Mouse (Mus musculus) hindbrain, embryonic 10.5 days (tissue): ENCODE results near the gene Elovl3. TPM values are rescaled to one million over a fixed set of nuclear protein-coding genes. Genes with fewer than 3 reads are reported as not detected.
"Not testable (repeated sequence)": the region's sequence is repeated elsewhere in the genome, so short reads cannot be mapped to it uniquely, and the experiment has no call there.

Experiments
- DNase-seq: peaks from one replicate; pipeline ENCODE4 v3.0.0-alpha.2; 2017; ENCODE audit warnings: low spot score
- H3K27ac ChIP-seq: fragments of 300-500 bp; sonication (generic); 2 replicates; pipeline ENCODE4 v1.5.1; 2016; ENCODE audit warnings: mild to moderate bottlenecking, moderate library complexity
- H3K27me3 ChIP-seq: fragments of 300-500 bp; sonication (generic); 2 replicates; pipeline ENCODE4 v1.6.1; 2016; ENCODE audit warnings: mild to moderate bottlenecking; ENCODE audit not compliant: poor library complexity, insufficient read depth, severe bottlenecking
- H3K36me3 ChIP-seq: fragments of 300-500 bp; sonication (generic); 2 replicates; pipeline ENCODE4 v1.6.1; 2016; ENCODE audit warnings: mild to moderate bottlenecking, moderate library complexity
- H3K4me1 ChIP-seq: fragments of 300-500 bp; sonication (generic); replicated peaks from 2 replicates; pipeline ENCODE4 v1.6.1; 2016; ENCODE audit warnings: mild to moderate bottlenecking
- H3K4me3 ChIP-seq: fragments of 300-500 bp; sonication (generic); 2 replicates; pipeline ENCODE4 v1.5.1; 2016; ENCODE audit warnings: mild to moderate bottlenecking, moderate library complexity
- H3K9me3 ChIP-seq: fragments of 300-500 bp; sonication (generic); 2 replicates; pipeline ENCODE4 v1.6.1; 2016; ENCODE audit warnings: mild to moderate bottlenecking, moderate library complexity
- WGBS: fragments of 180-500 bp; shearing (Covaris S2); methylation state at CpG from one replicate; pipeline ENCODE4 v1.1.7; 2016; 5-methylcytosine and 5-hydroxymethylcytosine counted together
- polyA plus RNA-seq: library from polyadenylated mRNA; unstranded; fragments of >200 nt; fragmentation: Nextera tagmentation; extraction: Ambion mirVana; gene quantifications from 2 replicates; pipeline ENCODE4 v1.2.1, GENCODE M21; 2016

The Elovl3 gene
- polyA plus RNA-seq, 1 experiment from 2014 or later: not detected

DNA sequence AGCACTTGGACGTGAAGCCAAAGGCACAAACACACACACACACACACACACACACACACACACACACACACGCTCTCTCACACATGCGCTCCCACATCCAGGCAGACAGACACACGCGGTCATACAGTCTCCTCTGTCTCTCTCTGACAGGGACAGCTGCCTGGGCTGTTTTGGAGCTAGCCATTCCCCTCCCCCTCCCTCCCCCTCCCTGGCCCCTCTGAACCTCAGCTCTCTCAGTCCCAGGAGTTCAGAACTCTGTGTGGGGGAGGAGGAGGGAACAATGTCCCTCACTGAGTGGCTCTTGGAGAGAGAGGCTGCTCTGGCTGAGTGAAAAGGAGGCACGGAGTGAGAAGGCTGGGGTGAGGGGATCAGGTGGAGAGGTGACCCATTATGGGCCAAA lies 9.4 kb downstream of the Elovl3 start:
- no peaks in the 10 kb centered on the region for H3K9me3 ChIP-seq
- 15% methylated on average over 6 of the region's 6 CpGs for WGBS
- no peaks in the 10 kb centered on the region for H3K36me3 ChIP-seq
- peaks cover 33% of the 10 kb centered on the region for H3K4me1 ChIP-seq
- peak overlapping the region; percentile 43; the same call in 1 of the 2 replicates for H3K27ac ChIP-seq
- H3K4me3 ChIP-seq: peak overlapping the region; percentile 23; the same call in 1 of the 2 replicates
- DNase-seq: peak; percentile 60
- H3K27me3 ChIP-seq: peaks cover 100% of the 10 kb centered on the region

DNA sequence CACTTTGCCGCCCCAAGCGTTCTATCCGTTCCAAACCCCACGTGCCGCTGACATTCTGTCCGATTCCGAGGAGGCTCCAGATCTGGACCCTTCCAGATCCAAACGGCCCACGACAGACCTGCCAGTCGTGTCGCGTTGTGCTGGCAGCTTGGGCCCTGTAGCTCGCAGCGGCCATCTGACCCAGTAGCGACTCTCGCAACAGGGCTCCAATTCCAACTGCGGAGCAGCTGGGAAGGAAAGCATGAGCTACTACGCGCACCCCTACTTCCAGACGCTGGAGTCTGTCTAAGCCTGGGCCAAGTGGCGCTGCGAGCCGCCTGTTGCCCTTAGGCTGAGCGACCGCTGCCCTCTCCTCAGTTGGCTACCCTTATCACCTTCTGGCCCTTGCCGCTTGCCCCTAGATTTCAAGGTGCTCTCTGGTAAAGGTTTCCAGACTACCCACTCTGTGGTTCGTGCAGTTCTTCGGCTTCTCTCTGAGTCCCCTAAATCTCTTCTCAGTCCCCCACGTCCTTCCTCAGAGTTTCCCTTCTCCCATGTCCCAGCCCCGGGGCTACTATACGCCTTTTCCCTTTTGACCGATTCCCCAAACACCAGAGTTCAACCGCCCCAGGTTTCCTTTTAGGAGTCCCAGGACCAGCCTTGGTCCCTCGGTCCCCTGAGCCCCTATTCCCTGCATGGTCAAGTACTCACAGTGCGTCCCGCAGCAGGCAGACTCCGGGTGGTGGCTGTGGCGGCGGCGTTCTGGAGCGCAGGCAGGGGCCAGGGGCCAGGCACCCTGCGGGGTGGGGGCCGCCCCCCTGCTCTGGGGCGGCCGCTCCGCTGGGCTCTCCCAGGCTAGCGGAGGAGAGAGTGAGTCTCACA lies 16.0 kb downstream of the Elovl3 start, which contains the start of gene Pitx3:
Gene Pitx3 (minus strand): TSS at position 816 of the 861 bp plus-strand sequence.
- Histone ChIP-seq H3K27ac (no peak within 1 kb of the TSS), H3K36me3 (no peaks in the 10 kb centered on the region), H3K27me3 (peaks cover 84% of the 10 kb centered on the region), H3K9me3 (no peaks in the 10 kb centered on the region), H3K4me3 (peak within 1 kb of the TSS; percentile 58), H3K4me1 (peaks cover 31% of the 10 kb centered on the region)
- DNase-seq: peak; percentile 49
- under 1% methylated on average over 47 of the region's 47 CpGs for WGBS

DNA sequence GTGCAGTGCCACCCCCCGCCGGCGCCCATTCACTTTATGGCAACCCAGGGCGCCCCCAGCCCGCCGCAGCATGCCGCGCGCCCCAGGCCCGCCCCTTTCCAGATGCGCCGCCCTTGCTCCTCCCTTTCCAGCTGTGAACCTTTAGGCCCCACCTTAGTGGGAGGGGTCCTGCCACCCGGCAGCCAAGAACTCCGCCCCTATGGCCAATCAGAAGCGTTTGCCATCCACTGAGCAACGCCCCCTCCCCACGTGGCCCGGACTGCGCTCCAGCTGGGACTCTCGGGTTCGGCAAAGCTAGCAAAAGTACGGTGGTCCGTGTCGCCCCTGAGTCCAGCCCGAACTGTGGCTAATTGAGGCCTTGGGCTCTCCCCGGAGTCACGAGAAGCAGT lies 16.7 kb downstream of the Elovl3 start:
- H3K27ac ChIP-seq: no peak overlapping the region
- WGBS: 1% methylated on average over 27 of the region's 27 CpGs
- H3K9me3 ChIP-seq: no peaks in the 10 kb centered on the region
- H3K27me3 ChIP-seq: peaks cover 78% of the 10 kb centered on the region
- H3K4me1 ChIP-seq: peaks cover 37% of the 10 kb centered on the region
- DNase-seq: peak; percentile 88
- H3K4me3 ChIP-seq: peak overlapping the region; percentile 58
- no peaks in the 10 kb centered on the region for H3K36me3 ChIP-seq

DNA sequence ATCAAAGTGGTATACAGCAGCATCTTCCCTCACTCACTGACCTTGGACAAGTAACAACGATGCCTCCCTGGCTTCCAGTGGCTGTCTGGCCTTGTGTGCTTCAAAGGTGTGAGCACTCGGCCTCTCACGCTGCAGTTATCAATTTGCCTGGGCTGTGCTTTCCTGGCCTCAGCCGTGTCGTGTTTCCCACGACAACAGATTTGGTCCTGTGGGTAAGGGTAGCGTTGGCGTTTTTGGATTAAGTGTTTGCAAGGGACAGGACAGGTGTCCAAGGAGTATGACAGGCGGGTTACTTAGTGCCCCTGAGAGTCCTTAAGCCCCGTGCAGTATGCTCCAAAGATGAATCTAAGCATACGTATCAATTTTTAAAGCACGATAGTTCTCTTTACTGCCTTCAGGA lies 17.4 kb downstream of the Elovl3 start:
- 28% methylated on average over 12 of the region's 12 CpGs for WGBS

DNA sequence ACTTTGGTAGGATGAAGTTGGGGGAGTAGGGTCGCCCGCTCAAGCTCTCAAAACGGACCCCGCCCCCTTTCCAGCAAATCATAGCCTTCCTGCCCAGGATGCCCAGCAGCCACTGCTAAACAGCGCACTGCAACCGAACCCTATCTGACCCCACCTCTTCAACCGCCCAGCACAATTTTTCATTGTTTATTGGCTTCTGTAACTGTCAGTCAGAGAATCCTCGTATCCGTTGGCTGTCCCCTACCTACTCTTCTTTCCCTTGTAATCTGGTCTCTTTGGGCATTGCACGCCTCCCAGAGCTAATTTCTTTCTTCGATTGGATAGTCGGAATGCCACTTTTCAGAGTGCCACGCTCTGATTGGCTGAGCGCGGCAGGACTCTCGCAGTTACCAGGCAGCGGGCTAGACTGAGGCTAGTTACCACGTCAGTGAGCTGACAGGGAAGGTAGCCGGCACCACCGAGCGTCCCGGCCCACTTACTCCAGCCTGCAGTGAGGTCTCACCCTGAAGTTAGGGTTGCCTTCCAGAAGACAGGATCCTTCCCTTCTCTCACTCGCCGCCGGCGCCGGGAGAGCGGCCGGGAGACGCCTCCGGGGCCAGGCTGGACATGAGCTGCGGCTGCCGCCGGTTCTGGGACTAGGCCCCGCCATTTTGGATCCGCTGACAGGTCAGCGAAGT lies 20.6 kb downstream of the Elovl3 start, which contains the start of gene Gbf1:
Gene Gbf1 (plus strand): TSS at position 383 of the 677 bp plus-strand sequence.
- H3K36me3 ChIP-seq: no peaks in the 10 kb centered on the region
- peak; percentile 94 for DNase-seq
- peaks cover 39% of the 10 kb centered on the region for H3K27me3 ChIP-seq
- H3K27ac ChIP-seq: peak within 1 kb of the TSS; percentile 87
- H3K9me3 ChIP-seq: no peaks in the 10 kb centered on the region
- peaks cover 49% of the 10 kb centered on the region for H3K4me1 ChIP-seq
- WGBS: under 1% methylated on average over 37 of the region's 37 CpGs
- peak within 1 kb of the TSS; percentile 72 for H3K4me3 ChIP-seq

More for the DNA sequence above, 17.4 kb downstream of the Elovl3 start:
- Histone ChIP-seq H3K27ac (no peak overlapping the region), H3K27me3 (peaks cover 70% of the 10 kb centered on the region), H3K4me1 (peaks cover 44% of the 10 kb centered on the region), H3K9me3 (no peaks in the 10 kb centered on the region), H3K4me3 (peak overlapping the region; percentile 58), H3K36me3 (no peaks in the 10 kb centered on the region)
- DNase-seq: no peak

DNA sequence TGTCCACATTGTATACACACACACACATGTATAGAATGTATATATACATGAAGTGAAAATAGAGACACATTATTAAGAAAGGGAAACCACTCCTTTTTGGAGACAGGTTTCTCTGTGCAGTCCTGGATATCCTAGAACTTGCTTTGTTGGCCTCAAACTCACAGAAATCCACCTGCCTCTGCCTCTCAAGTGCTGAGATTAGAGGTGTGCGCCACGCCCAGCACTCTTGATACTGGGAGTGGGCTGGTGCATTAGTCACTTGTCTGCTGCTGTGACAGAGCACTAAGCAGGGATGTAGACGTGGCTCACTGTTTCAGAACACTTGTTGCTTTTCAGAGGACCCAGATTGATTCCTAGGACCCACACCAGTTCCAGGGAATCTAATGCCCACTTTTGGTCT lies 34.3 kb downstream of the Elovl3 start:
- H3K4me3 ChIP-seq: no peak overlapping the region
- H3K4me1 ChIP-seq: no peaks in the 10 kb centered on the region
- WGBS: 92% methylated on average over 3 of the region's 3 CpGs
- H3K27me3 ChIP-seq: no peaks in the 10 kb centered on the region
- no peaks in the 10 kb centered on the region for H3K9me3 ChIP-seq
- H3K27ac ChIP-seq: no peak overlapping the region
- DNase-seq: no peak
- peaks cover 48% of the 10 kb centered on the region for H3K36me3 ChIP-seq

DNA sequence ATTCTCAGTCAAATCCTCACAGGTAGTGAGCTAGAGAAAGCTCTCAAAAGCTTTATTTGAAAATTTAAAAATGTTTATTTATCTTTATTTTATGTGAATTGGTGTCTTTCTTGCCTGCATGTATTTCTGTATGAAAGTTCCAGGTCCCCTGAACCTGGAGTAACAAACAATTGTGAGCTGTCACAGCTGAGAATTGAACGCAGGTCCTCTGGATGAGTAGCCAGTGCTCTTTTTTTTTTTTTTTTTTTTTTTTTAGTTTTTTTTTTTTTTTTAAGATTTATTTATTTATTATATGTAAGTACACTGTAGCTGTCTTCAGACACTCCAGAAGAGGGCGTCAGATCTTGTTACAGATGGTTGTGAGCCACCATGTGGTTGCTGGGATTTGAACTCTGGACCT lies 35.5 kb downstream of the Elovl3 start:
- not testable (repeated sequence) for DNase-seq, H3K4me1 ChIP-seq, H3K9me3 ChIP-seq, H3K27me3 ChIP-seq, H3K4me3 ChIP-seq, H3K27ac ChIP-seq
- WGBS: 96% methylated on average over 1 of the region's 2 CpGs
- peaks cover 60% of the 10 kb centered on the region for H3K36me3 ChIP-seq

DNA sequence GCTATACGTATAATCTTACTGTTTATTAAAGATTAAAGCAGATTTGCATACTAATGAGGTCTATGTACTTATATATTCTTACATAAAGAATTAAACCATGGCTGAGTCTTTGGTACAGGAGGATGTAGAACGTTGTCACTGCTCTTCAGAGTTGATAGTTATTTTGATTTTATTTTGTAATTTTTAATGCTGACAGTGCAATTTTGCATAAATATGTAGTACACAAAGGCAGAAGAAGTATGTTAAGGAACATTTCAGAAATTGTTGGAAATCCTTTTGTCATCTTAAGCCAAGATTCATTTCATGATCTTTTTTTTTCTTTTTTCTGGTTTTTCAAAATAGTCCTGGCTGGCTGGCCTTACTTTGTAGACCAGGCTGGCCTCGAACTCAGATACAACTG lies 37.7 kb downstream of the Elovl3 start:
- H3K4me3 ChIP-seq: no peak overlapping the region
- no peaks in the 10 kb centered on the region for H3K9me3 ChIP-seq
- H3K27ac ChIP-seq: no peak overlapping the region
- 88% methylated on average over 3 of the region's 3 CpGs for whole genome bisulfite sequencing
- DNase-seq: no peak
- H3K27me3 ChIP-seq: no peaks in the 10 kb centered on the region
- H3K36me3 ChIP-seq: peaks cover 45% of the 10 kb centered on the region
- H3K4me1 ChIP-seq: no peaks in the 10 kb centered on the region

DNA sequence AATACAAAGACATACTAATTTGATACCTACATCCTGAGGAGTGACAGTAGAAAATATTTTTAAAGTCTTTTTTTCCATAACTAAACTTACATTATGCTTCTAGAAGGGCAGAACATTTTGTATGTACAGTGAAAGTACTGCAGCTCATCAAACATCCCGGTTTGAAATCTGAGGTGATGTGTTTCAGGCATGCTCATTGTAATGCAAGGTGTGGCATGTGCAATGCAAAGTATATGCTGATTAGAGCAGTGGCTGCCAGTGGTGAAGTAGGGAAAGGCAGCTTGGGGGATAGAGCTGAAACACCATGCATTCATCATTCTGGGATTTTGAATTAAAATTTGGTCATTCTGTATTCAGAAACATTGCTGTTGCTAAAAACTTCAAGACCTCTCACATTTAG lies 38.2 kb downstream of the Elovl3 start:
- DNase-seq: no peak
- Histone ChIP-seq H3K9me3 (no peaks in the 10 kb centered on the region), H3K4me1 (no peaks in the 10 kb centered on the region), H3K4me3 (no peak overlapping the region), H3K27me3 (no peaks in the 10 kb centered on the region), H3K36me3 (peaks cover 40% of the 10 kb centered on the region), H3K27ac (no peak overlapping the region)
- 75% methylated on average over 1 of the region's 1 CpGs for WGBS

DNA sequence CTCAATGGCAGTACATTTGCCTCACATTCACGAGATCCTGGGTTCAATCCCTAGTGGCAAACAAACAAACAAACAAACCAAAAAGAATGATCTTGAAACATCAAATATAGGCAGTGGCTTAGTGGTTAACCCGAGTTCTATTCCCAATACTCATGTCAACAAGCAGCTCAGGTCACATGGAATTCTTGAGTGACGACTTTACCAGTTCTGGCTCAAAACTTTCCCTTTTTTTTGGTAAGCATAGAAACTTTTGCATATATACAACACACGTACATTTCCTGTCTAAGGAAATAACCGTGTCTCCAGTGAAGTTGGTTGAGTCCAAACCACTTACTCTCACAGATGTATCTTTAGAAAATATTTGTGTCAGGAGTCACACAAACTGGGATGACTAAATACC lies 40.8 kb downstream of the Elovl3 start:
- DNase-seq: no peak
- peaks cover 21% of the 10 kb centered on the region for H3K36me3 ChIP-seq
- H3K4me3 ChIP-seq: no peak overlapping the region
- H3K4me1 ChIP-seq: no peaks in the 10 kb centered on the region
- WGBS: 88% methylated on average over 5 of the region's 5 CpGs
- no peaks in the 10 kb centered on the region for H3K9me3 ChIP-seq
- no peaks in the 10 kb centered on the region for H3K27me3 ChIP-seq
- no peak overlapping the region for H3K27ac ChIP-seq

DNA sequence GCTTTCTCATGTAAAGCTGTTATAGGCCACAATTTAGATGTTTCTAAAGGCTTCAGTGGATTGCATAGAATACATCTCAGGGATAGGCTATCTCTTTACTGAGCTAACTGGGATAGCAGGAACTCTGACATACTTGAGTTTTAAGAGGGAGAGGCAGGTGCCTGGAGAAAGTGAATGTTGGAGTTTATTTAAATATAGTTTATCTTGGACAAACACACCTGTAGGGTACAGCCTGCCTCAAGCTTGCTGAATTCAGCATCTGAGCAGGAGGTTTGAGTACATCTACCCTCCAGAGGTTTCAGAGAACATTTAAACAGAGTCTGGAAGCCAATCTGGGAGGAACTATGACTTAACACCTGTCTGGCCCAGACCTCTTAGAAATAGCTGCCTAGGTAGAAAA lies 43.5 kb downstream of the Elovl3 start:
- Histone ChIP-seq H3K27me3 (no peaks in the 10 kb centered on the region), H3K27ac (no peak overlapping the region), H3K36me3 (peaks cover 24% of the 10 kb centered on the region), H3K4me3 (no peak overlapping the region), H3K9me3 (no peaks in the 10 kb centered on the region), H3K4me1 (no peaks in the 10 kb centered on the region)
- DNase-seq: no peak

DNA sequence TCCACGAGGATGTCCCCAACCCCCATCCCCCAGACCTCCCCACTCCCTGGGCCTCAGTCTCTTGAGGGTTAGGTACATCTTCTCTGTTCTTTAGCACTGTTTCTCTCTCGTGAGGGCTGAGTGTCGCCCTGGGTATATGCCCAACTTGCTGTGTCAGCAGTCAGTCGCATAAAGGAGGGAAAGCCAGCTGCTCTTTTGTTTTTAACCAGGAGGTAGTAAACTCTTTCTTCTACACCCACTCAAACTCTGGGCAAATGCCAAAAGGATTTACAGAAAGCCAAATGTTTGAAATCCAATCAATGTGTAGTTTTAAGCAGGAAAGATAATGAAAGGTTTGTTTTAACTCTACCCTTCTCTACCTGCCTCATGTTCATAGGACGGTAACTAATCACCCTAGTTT lies 45.3 kb downstream of the Elovl3 start:
- H3K4me3 ChIP-seq: no peak overlapping the region
- H3K27ac ChIP-seq: no peak overlapping the region
- no peaks in the 10 kb centered on the region for H3K9me3 ChIP-seq
- peaks cover 7% of the 10 kb centered on the region for H3K36me3 ChIP-seq
- 55% methylated on average over 5 of the region's 5 CpGs for WGBS
- H3K4me1 ChIP-seq: no peaks in the 10 kb centered on the region
- no peaks in the 10 kb centered on the region for H3K27me3 ChIP-seq
- DNase-seq: no peak

DNA sequence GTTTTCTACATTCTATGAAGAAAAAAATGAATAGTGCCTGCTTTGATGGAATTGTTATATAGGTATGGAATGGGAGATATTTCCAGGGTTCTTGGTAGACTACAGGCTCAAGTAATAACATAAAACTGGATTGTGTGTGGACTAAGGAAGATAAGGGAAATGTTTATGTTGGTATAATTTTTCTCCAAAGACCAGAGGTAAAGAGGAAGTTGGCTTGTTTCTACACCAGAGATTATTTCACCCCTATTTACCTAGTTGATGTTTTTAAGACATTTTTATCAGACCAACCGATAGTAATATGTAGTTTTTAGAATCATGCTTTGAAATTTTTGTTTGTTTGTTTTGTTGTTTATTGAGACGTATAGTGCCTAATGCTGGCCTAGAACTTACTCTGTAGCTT lies 48.6 kb downstream of the Elovl3 start:
- Histone ChIP-seq H3K9me3 (no peaks in the 10 kb centered on the region), H3K4me3 (no peak overlapping the region), H3K27me3 (no peaks in the 10 kb centered on the region), H3K27ac (no peak overlapping the region), H3K4me1 (no peaks in the 10 kb centered on the region), H3K36me3 (peaks cover 17% of the 10 kb centered on the region)
- WGBS: 93% methylated on average over 2 of the region's 2 CpGs
- no peak for DNase-seq
